Mouse (Mus musculus) olfactory bulb, adult 2 months (tissue): Measurements from ENCODE around the gene Ccnq. TPM values are rescaled to one million over a fixed set of nuclear protein-coding genes. Genes with fewer than 3 reads are reported as not detected.

ENCODE experiments used
- H3K27ac ChIP-seq: fragments of 200-500 bp; 2 replicates; pipeline ENCODE4 v1.5.1; 2012; ENCODE audit warnings: low read depth, low read length; ENCODE audit not compliant: insufficient read depth
- H3K4me1 ChIP-seq: fragments of 200-500 bp; 2 replicates; pipeline ENCODE4 v1.6.1; 2012; ENCODE audit warnings: low read length; ENCODE audit not compliant: control insufficient read depth, insufficient read depth
- H3K4me3 ChIP-seq: fragments of 200-500 bp; 2 replicates; pipeline ENCODE4 v1.5.1; 2012; ENCODE audit warnings: mild to moderate bottlenecking, low read depth, low read length, moderate library complexity; ENCODE audit not compliant: insufficient read depth
- CTCF ChIP-seq: fragments of 200-500 bp; IDR thresholded peaks from 2 replicates; pipeline ENCODE4 v1.5.1; 2012; ENCODE audit warnings: low read depth, mild to moderate bottlenecking, low read length, moderate library complexity; ENCODE audit not compliant: insufficient read depth
- POLR2A ChIP-seq: fragments of 200-500 bp; IDR thresholded peaks from 2 replicates; pipeline ENCODE4 v1.6.1; 2012; ENCODE audit warnings: mild to moderate bottlenecking, low read depth, low read length, moderate library complexity; ENCODE audit not compliant: insufficient read depth
- WGBS: fragments of 180-500 bp; shearing (Covaris S2); methylation state at CpG from one replicate; pipeline ENCODE4 v1.1.7; 2018; 5-methylcytosine and 5-hydroxymethylcytosine counted together
- polyA plus RNA-seq: library from polyadenylated mRNA; stranded (reverse); fragments of >200 nt; gene quantifications from 2 replicates; pipeline ENCODE4 v1.2.4, GENCODE M21; 2012; ENCODE audit warnings: low replicate concordance; ENCODE audit not compliant: missing spikeins, insufficient read depth, insufficient read length

Ccnq gene
- polyA plus RNA-seq, 1 experiment, result not detected

DNA sequence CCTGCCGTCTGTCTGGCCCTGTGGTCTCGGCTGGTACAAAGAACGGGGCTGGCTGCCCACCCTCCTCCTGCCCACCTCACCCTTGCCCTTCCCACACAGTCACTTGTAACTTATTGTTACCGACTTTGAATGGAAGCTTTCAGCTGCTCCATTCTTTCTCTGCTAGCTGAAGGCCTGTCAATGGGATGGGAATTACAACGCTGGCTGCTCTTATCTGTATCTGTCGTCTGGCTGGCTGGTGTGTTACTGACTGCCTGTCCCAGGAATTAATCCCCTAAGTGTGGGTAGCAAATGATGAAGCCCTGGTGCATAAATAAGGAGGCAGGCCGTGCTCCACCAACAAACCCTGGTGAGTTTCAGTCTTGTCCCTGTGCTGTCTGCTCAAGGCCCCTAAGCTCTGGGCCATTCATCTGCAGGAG, 34.5 kb upstream of the Ccnq start:
- TF ChIP-seq POLR2A (no peak), CTCF (no peak)
- Histone ChIP-seq H3K4me3 (no peak overlapping the region), H3K4me1 (peaks cover 13% of the 10 kb centered on the region), H3K27ac (no peak overlapping the region)
- WGBS, result 53% methylated on average over 7 of the region's 7 CpGs

DNA sequence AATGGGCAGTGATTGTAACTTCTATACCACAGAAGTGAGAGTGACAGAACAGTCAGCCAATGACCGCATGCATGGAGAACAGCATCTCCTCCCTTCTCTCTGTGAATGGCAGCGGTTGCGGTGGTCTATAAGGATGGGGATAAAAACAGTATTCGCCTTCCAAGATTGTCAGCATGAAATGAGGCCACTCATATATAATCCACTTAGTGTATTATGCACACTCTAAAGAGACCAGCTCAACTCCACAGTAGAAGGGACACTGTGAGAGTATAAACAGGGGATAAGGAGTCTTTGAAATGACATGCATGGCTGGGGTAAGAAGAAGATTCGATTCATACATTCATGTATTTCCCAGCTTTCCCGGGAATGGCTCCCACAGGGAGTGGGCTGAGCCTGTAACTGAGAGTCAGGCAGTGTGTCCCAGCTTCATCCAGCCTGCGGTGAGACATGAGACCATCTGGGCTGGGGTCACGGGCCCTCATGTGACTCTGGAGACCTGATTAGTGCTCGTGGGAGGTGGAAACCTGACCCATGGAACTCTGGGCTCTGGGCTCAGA, 31.3 kb upstream of the Ccnq start:
- no peak for TF ChIP-seq CTCF
- TF ChIP-seq POLR2A, result no peak
- 78% methylated on average over 9 of the region's 9 CpGs for WGBS
- H3K27ac ChIP-seq, result no peak overlapping the region
- H3K4me3 ChIP-seq, result no peak overlapping the region
- peaks cover 6% of the 10 kb centered on the region; the same call in 1 of the 2 replicates for H3K4me1 ChIP-seq

DNA sequence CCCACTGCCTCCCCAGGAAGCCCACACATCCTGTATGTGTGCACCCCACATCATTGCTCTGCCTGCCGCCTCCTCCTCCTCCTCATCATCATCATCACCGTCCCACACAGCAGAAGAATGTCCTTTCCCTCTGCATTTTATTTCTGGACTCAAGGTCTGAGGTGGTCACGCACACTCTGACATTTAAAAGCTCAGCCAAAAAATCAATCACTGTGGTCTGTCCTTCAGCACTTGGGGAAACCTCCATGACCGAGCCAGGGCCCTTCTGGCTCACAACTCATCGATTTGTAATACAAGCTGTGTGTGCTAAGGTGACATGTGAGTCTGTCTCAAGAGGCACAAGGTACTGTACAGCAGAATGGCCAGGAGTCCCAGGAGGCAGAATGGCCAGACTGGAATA, 30.8 kb upstream of the Ccnq start:
- Histone ChIP-seq H3K4me3 (no peak overlapping the region), H3K4me1 (peaks cover 6% of the 10 kb centered on the region; the same call in 1 of the 2 replicates), H3K27ac (no peak overlapping the region)
- TF ChIP-seq POLR2A, result no peak
- no peak for TF ChIP-seq CTCF
- 88% methylated on average over 5 of the region's 5 CpGs for WGBS

DNA sequence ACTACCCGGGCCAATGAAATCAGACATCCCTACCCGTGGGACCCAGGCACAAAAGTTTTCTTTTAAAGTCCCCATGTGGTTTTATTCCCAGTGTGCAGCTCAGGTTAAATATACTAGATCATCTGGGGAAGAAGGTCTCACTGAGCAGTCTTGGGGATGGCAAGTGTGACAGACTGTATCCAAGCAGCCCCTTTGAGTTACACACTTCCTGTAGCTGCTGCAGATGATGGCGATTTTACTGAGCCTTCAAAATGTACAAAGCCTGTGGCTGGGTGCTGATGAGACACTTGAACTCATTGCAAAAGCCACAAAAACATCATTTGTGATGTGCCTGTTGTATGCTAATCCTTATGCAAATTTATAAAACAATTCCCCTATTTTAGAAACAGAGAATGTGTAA, 29.0 kb upstream of the Ccnq start:
- Histone ChIP-seq H3K4me3 (no peak overlapping the region), H3K27ac (no peak overlapping the region), H3K4me1 (peaks cover 3% of the 10 kb centered on the region; the same call in 1 of the 2 replicates)
- WGBS, result 90% methylated on average over 3 of the region's 3 CpGs
- no peak for TF ChIP-seq CTCF
- no peak for TF ChIP-seq POLR2A

DNA sequence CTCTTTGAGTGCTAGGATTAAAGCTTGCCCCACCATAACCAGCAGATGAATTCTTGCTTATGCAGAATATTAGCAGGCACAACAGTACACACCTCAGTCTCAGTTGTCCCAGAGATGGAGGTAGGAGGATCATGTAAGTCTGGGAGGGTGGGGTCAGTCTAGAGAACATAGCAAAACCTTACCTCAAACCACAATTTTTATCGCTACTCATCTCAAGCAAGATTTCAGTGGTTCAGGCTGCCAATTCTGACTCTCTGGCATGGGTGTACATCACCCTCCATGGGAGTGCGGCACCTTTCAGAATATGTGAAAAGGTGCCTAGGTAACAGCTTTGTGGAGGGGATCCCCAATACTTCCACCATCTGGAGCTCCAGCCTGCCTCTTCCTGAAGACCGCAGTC, 28.5 kb upstream of the Ccnq start:
- peaks cover 3% of the 10 kb centered on the region; the same call in 1 of the 2 replicates for H3K4me1 ChIP-seq
- no peak overlapping the region for H3K4me3 ChIP-seq
- WGBS, result over 99% methylated on average over 3 of the region's 3 CpGs
- TF ChIP-seq POLR2A (no peak), CTCF (no peak)
- H3K27ac ChIP-seq, result no peak overlapping the region

DNA sequence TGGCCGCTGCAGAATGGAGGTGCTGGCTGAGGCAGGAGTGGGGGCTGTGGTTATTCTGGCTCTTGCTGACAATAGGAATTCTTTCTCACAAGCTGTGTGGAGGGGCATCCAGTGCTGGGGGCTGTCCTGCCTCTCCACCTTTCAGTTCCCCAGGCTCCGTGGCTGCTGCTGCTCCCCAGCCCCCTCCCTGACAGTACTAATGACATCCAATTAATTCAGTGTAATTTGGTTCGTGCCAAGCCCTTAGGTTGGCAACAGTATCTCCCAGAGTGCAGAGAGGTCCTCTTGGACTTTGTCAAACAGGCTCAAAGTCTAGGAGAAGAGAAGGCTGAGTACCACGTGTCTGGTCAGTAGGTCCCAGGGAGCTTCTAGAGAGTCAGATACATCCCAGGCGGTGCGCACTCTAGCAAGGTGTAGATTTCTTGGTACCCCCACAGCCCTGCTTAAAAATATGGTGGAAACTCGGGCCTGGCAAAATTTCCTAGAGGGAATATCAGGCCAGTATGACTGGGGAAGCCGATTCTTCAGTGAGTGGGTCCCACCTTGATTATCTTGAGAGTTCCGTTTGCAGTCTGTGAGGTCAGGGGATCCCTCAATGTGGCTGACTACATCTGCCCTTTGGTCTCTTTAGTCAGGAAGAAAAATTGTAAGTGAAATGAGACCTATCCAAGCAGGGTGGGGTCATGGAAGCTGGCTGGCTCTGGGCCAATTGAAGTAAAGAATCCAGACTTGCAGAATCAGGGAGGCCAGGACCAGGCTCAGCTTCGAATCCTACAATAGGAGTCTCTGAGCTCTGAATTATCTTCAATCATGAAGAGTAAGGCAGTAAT, 26.5 kb upstream of the Ccnq start:
- WGBS, result 69% methylated on average over 10 of the region's 10 CpGs
- no peak for TF ChIP-seq POLR2A
- no peak for TF ChIP-seq CTCF
- H3K4me1 ChIP-seq, result peaks cover under 1% of the 10 kb centered on the region; the same call in 1 of the 2 replicates
- H3K4me3 ChIP-seq, result no peak overlapping the region
- no peak overlapping the region for H3K27ac ChIP-seq

DNA sequence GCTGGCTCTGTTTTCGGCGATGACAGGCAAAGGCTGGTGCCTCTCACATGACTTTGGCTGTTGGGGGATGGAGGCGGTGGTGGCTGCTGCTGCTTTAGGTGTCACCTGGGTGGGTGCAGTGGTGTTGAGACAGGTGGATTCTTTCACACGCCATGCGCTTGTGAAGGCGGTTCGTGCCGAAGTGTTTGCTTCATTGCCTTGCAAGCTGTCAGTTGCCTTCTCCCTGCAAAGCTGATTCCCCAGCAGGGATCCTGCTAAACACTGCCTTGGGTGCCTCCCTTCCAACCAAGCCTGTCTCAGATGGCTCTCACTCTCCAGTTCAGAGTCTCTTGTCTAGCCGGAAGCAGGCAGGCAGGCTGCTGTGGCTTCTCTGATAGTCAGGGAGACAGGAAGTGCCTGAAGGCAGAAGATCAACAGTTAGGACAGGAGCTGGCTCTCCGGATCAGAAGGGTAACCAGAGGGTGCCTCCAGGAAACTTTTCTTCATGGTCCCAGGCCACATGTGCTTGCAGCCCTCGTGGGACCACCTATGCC, 20.3 kb upstream of the Ccnq start:
- peaks cover 4% of the 10 kb centered on the region for H3K4me1 ChIP-seq
- H3K27ac ChIP-seq, result no peak overlapping the region
- no peak overlapping the region for H3K4me3 ChIP-seq
- 61% methylated on average over 11 of the region's 11 CpGs for WGBS
- TF ChIP-seq CTCF (no peak), POLR2A (no peak)

DNA sequence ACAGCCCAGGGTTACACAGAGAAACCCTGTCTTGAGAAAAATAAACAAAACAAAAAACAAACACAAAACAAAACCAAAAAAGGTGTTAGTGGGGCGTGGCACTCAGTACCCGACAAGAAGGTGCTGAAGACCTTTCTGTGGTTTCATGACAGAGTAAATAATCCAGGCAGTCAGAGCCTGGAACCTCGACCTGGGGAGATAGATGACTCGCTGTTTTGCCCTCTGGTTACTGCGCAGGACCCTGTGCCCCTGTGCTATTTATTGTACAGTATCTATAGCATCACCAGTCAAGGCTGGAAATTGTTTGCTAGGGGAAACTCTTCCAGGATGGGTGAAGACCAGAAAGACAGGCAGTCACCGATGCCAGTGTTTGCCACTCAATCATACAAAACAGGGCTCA, 18.9 kb upstream of the Ccnq start:
- no peak for TF ChIP-seq CTCF
- 91% methylated on average over 6 of the region's 6 CpGs for WGBS
- no peak overlapping the region for H3K27ac ChIP-seq
- no peak overlapping the region for H3K4me3 ChIP-seq
- peaks cover 4% of the 10 kb centered on the region for H3K4me1 ChIP-seq

DNA sequence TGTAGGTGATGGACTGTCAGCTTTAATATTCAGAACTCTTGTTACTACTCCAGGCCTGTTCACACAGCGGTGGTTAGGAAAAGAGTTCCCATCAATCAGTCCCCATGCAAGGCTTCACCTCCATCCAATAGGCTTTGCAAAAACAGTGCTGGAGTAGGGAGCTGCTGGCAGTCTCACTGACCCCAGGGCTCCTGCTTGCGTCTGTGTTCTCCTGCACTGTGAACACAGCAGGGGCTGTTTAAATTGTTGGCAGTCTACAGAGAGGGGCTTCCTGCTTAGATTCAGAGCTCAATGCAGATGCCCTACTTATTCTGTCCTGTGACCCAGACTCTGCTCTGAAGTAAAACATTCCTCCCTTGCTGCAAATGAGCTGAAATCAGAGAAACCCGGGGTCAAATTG, 17.2 kb upstream of the Ccnq start:
- TF ChIP-seq POLR2A (no peak), CTCF (no peak)
- Histone ChIP-seq H3K4me3 (no peak overlapping the region), H3K4me1 (peaks cover 4% of the 10 kb centered on the region), H3K27ac (no peak overlapping the region)
- 42% methylated on average over 3 of the region's 3 CpGs for WGBS
